Mouse (Mus musculus) C2C12 (cell line): ENCODE measurements around the gene Cnot8. TPM values are rescaled to one million over a fixed set of nuclear protein-coding genes. Genes with fewer than 3 reads are reported as not detected.

Source experiments
- H3K27me3 ChIP-seq: one replicate; pipeline ENCODE4 v1.6.1; 2011; ENCODE audit not compliant: control insufficient read depth, insufficient read depth, insufficient read length
- H3K36me3 ChIP-seq: one replicate; pipeline ENCODE4 v1.6.1; 2011; ENCODE audit not compliant: control insufficient read depth, insufficient read depth
- H3K4me3 ChIP-seq: one replicate; pipeline ENCODE4 v1.5.1; 2011; ENCODE audit warnings: mild to moderate bottlenecking, control low read depth; ENCODE audit not compliant: poor library complexity, insufficient read depth, severe bottlenecking
- H3K79me2 ChIP-seq: one replicate; pipeline ENCODE4 v1.6.1; 2011; ENCODE audit not compliant: control insufficient read depth, insufficient read depth
- H3K79me3 ChIP-seq: one replicate; pipeline ENCODE4 v1.6.1; 2011; ENCODE audit warnings: low read depth, control low read depth
- H3ac ChIP-seq: one replicate; pipeline ENCODE3; 2011; ENCODE audit warnings: low read depth; ENCODE audit not compliant: control insufficient read depth, insufficient read length
- CEBPB ChIP-seq: IDR thresholded peaks from one replicate; pipeline ENCODE4 v1.6.1; 2011; ENCODE audit warnings: low read depth, mild to moderate bottlenecking, control low read depth, moderate library complexity
- CTCF ChIP-seq: IDR thresholded peaks from one replicate; pipeline ENCODE4 v1.5.1; 2011; ENCODE audit not compliant: control insufficient read depth, insufficient read depth, insufficient read length
- FOSL1 ChIP-seq: IDR thresholded peaks from one replicate; pipeline ENCODE4 v1.8.0; 2011; ENCODE audit warnings: mild to moderate bottlenecking, low read length; ENCODE audit not compliant: poor library complexity, insufficient read depth, severe bottlenecking
- MAX ChIP-seq: IDR thresholded peaks from one replicate; pipeline ENCODE4 v1.6.1; 2011; ENCODE audit warnings: mild to moderate bottlenecking, control low read depth
- MYOD1 ChIP-seq: IDR thresholded peaks from one replicate; pipeline ENCODE4 v1.6.1; 2011; ENCODE audit warnings: low read depth; ENCODE audit not compliant: control insufficient read depth, insufficient read length
- MYOG ChIP-seq: IDR thresholded peaks from one replicate; pipeline ENCODE4 v1.6.1; 2011; ENCODE audit not compliant: control insufficient read depth, insufficient read length; ENCODE audit errors: extremely low read depth
- USF1 ChIP-seq: IDR thresholded peaks from one replicate; pipeline ENCODE4 v1.6.1; 2011; ENCODE audit warnings: low read depth, mild to moderate bottlenecking, control low read depth, moderate library complexity
- polyA plus RNA-seq: library from polyadenylated mRNA; unstranded; fragments of >200 nt; fragmentation: generic; extraction: Trizol; gene quantifications from one replicate; pipeline ENCODE4 v1.2.1, GENCODE M21; 2012; ENCODE audit warnings: missing spikeins

Gene Cnot8
- polyA plus RNA-seq, 1 experiment: 44.6 TPM

DNA sequence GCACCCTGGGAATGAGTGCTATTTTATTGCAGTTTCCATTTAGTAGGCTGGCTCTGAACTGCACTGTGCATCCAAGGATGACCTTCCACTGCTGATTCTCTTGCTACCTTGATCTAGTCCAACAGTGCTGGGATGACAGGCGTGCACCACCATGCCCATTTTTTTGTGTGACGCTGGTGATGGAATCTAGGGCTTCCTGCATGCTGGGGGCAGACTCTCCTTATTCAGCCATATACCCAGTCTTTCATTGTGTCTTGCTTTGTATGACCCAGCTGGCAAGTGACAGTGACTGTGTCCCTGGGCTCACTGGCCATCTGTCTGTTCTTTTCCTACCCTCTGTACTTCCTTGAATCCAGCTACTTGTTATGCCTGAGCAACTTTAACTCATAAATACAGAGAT, 19.8 kb downstream of the Cnot8 start:
- no peak overlapping the region for H3K4me3 ChIP-seq
- TF ChIP-seq MYOD1 (no peak), CEBPB (no peak), CTCF (no peak), MYOG (no peak), USF1 (no peak), FOSL1 (no peak), MAX (no peak)
- peaks cover 72% of the 10 kb centered on the region for H3K36me3 ChIP-seq
- no peak overlapping the region for H3ac ChIP-seq
- no peaks in the 10 kb centered on the region for H3K27me3 ChIP-seq
- H3K79me2 ChIP-seq: no peaks in the 10 kb centered on the region
- H3K79me3 ChIP-seq: no peaks in the 10 kb centered on the region

GRCm38 (mm10) chr11:58125021-58125420, 21.1 kb downstream of the Cnot8 start:
- Histone ChIP-seq H3K79me2 (no peaks in the 10 kb centered on the region), H3ac (no peak overlapping the region), H3K36me3 (peaks cover 80% of the 10 kb centered on the region), H3K4me3 (no peak overlapping the region), H3K27me3 (no peaks in the 10 kb centered on the region), H3K79me3 (no peaks in the 10 kb centered on the region)
- TF ChIP-seq FOSL1 (no peak), MYOD1 (no peak), CTCF (no peak), CEBPB (no peak), MYOG (no peak), MAX (no peak), USF1 (no peak)

DNA sequence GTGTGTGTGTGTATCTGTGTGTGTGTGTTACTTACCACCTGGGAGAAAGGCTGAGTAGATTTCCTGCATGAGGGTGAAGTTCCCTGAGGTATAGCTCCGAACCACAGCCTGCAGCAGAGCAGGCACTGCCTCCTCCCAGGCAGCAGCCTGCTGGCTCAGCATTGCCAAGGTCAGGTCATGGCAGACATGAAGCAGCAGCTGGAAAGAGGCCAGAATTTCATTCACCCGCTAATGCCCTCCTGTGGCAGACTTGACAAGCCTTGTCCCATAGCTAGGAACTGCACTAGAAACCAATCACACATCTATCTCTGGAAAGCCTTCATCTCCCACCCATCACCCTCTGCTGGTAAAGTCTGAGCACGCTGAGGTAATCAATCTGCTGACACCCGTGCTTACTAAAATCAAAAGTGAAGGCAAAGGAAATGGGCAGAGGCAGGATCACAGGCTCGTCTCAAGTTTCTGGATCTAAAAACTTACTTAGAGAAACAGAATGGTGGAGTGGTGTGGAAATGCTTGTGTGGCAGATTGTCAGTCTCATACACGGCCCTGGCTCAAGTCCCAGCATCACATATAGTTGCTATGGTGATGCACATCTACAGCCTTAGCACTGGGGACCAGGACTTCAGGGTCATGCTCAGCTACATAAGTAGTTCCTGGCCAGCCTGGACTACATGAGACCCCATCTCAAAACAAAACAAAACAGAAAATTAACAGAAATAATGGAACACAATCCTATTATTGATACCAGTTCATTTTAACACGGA, 22.6 kb downstream of the Cnot8 start:
- peaks cover 77% of the 10 kb centered on the region for H3K36me3 ChIP-seq
- no peak overlapping the region for H3K4me3 ChIP-seq
- H3ac ChIP-seq: no peak overlapping the region
- no peaks in the 10 kb centered on the region for H3K79me2 ChIP-seq
- TF ChIP-seq CTCF (no peak), USF1 (no peak)
- no peaks in the 10 kb centered on the region for H3K27me3 ChIP-seq
- no peaks in the 10 kb centered on the region for H3K79me3 ChIP-seq

GRCm38 (mm10) chr11:58127544-58127943, 23.6 kb downstream of the Cnot8 start:
- H3K4me3 ChIP-seq: no peak overlapping the region
- no peaks in the 10 kb centered on the region for H3K79me2 ChIP-seq
- H3ac ChIP-seq: no peak overlapping the region
- H3K36me3 ChIP-seq: peaks cover 81% of the 10 kb centered on the region
- TF ChIP-seq CTCF: no peak
- no peak for TF ChIP-seq MYOG
- TF ChIP-seq FOSL1: no peak
- TF ChIP-seq MAX: no peak
- TF ChIP-seq MYOD1: no peak
- no peak for TF ChIP-seq CEBPB
- TF ChIP-seq USF1: no peak
- no peaks in the 10 kb centered on the region for H3K27me3 ChIP-seq
- H3K79me3 ChIP-seq: no peaks in the 10 kb centered on the region

DNA sequence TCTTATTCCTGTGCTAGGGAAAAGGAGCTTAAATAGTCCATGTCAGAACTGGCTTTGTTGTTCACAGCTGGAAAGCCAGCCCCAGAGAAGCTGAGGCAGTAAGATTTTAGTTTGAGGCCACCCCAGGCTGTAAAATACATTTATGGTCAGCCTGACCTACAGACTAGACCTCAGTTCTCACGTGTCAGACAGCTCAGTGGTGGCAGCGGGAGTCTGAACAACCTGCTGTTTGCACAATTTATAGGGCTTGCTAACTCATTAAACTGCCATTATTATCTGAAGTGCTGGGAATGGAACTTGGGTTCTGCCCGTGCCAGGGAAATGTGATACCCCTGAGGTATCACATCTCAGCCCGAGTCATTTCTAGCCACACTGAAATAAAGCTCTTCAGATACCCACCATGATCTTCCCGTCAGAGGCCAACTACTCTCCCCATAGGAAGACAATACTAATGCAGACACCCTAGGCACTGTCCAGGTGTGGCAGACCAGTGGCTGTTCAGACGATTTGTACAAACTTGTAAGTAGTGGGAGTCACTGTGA, 25.4 kb downstream of the Cnot8 start:
- H3K4me3 ChIP-seq: no peak overlapping the region
- H3K36me3 ChIP-seq: peaks cover 84% of the 10 kb centered on the region
- H3K79me3 ChIP-seq: no peaks in the 10 kb centered on the region
- TF ChIP-seq CTCF: no peak
- no peak for TF ChIP-seq FOSL1
- TF ChIP-seq USF1: no peak
- no peak for TF ChIP-seq CEBPB
- no peak for TF ChIP-seq MYOG
- no peak for TF ChIP-seq MAX
- no peak for TF ChIP-seq MYOD1
- H3ac ChIP-seq: no peak overlapping the region
- H3K27me3 ChIP-seq: no peaks in the 10 kb centered on the region
- H3K79me2 ChIP-seq: no peaks in the 10 kb centered on the region

DNA sequence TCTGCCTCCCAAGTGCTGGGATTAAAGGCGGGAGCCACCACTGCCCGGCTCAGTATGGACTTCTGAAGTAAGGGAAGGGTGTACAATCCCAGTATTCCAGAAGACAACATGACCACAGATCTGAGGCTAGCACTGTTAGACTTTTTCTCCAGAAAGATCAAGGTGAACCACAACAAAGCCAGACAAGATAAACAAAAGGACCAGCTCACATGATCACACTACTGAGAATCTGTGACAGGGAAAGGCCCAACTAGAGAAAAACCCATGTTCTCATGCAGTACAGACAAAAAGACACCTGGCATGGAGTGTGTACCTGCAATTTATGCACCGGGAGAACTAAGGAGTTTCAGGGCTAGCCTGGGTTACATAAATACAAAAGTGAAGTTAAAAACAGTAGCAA, 28.1 kb downstream of the Cnot8 start:
- Histone ChIP-seq H3ac (no peak overlapping the region), H3K79me3 (no peaks in the 10 kb centered on the region), H3K27me3 (no peaks in the 10 kb centered on the region), H3K36me3 (peaks cover 88% of the 10 kb centered on the region), H3K79me2 (no peaks in the 10 kb centered on the region), H3K4me3 (no peak overlapping the region)
- TF ChIP-seq CEBPB (no peak), USF1 (no peak), FOSL1 (no peak), CTCF (no peak), MYOG (no peak), MAX (no peak), MYOD1 (no peak)
